Mouse (Mus musculus): ENCODE results near the gene Dnaic2. TPM values are rescaled to one million over a fixed set of nuclear protein-coding genes. Genes with fewer than 3 reads are reported as not detected.

Gene Dnaic2
- total RNA-seq, 2 experiments from 2014 or later = 0.91 to 2.1 TPM

GRCm38 (mm10) chr11:114792931-114793494 lies 65.8 kb downstream of the Dnaic2 start:
- intact Hi-C loops (cut with DNase I) = loop anchor here (10.0 kb wide), 1 partner anchor 118 kb away; the partner anchor contains the start of gene Ttyh2
- peak in 1 of 2 experiments; percentile 18 for DNase-seq (ENCODE audit: low spot score in 2 of 2)

GRCm38 (mm10) chr11:114793868-114794545 lies 66.8 kb downstream of the Dnaic2 start:
- intact Hi-C loops (cut with DNase I) = loop anchor here (2.0 to 10.0 kb wide), 2 partner anchors 29 to 119 kb away; partner anchors contain the start of gene Ttyh2
- DNase-seq (ENCODE audit: low spot score in 2 of 2) = no peak

DNA sequence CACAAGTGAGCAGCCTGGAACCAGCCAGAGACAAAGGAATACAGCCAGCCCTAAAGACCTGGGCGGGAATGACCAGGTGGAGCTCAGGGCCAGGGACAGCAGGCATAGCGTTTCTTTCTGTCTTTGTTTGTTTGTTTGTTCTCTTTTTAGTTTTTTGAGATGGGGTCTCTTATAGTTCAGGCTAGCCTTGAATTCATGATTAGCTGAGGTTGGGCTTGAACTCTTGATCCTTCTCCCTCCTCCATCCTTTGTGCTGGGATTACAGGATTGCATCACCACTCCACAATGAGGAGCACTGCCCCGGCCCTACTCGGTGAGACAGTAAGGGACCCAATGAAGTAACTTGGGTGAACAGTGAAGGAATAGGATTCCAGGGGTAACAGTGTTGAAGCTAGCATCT lies 67.5 kb downstream of the Dnaic2 start:
- intact Hi-C loops (cut with DNase I) = loop anchor here (2.0 to 10.0 kb wide), 2 partner anchors 28 to 120 kb away; partner anchors contain the start of gene Ttyh2
- no peak for DNase-seq (ENCODE audit: low spot score in 2 of 2)

DNA sequence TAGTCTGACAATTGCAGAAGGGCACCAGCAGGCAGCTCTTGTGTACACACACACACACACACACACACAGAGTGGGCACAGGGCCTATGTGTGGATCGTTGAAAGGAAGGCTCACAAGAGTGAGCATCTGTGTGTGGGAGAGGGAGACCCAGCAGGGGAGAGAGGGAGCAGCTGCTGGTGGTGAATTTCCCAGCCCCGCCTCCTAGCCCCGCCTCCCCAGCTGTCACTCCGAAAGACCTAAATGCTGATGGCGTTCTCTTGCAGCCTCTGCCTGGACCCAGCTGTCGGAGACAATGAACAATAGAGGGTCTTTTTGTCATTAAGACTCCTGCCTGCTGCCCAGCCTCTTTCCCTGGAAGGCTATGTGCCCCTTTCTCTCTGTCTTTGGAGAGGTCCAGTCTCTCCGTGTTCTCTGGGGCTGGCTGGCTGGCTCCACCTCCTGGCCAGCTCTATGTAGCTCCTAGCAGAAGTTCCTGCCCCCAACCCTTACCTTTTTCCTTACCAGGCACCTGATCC lies 68.1 kb downstream of the Dnaic2 start:
- peak; percentile 89 to 91 for DNase-seq (ENCODE audit: low spot score in 2 of 2)
- intact Hi-C loops (cut with DNase I) = loop anchor here (2.0 to 10.0 kb wide), 2 partner anchors 28 to 120 kb away; partner anchors contain the start of gene Ttyh2

- peak; percentile 32 to 46 for DNase-seq (ENCODE audit: low spot score in 2 of 2)
- intact Hi-C loops (cut with DNase I) = loop anchor here (2.0 to 10.0 kb wide), 2 partner anchors 27 to 121 kb away; partner anchors contain the start of gene Ttyh2
Observed at GRCm38 (mm10) chr11:114795848-114796322, 68.7 kb downstream of the Dnaic2 start, which contains the start of gene Btbd17. Gene Btbd17 (minus strand): TSS chr11:114795945.

DNA sequence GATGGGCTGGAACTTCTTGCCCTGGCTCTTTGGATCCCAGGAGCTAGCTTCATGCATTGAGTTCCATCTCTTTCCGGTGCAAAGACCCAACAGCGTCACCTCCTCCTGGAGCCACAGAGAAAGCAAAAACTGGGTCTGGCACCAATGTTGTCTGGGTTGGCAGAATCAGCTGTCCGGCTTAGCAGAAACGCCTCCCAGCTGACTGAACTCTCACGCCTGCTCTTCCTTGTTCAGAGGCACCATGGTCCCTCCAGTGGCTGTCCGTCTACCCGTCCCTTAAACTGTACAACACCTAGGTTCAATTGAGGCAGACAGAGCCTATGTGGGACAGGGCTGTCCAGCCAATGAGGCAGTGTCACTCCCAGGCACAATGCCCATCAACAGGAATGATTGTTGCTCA lies 70.0 kb downstream of the Dnaic2 start:
- DNase-seq (ENCODE audit: low spot score in 2 of 2) = no peak
- intact Hi-C loops (cut with DNase I) = loop anchor here (10.0 kb wide), 1 partner anchor 122 kb away; the partner anchor contains the start of gene Ttyh2

DNA sequence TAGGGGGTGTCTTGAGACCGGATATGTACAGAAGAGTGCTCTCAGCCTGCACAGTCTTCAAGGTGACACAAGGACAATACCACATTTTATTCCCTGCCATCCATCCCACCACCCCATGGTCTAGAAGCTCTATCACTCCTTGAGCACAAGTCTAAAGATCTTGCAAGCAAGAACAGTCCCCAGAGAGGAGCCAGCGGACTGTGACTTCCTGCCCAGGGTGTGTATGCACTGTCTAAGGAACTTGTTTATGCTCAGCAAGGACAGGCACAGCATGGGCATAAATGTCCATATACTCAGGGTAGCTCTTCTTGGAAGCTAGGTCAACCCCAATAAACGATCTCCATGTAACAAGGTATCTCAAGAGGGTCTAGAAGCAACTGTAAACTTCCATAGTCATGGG lies 70.8 kb downstream of the Dnaic2 start:
- no peak for DNase-seq (ENCODE audit: low spot score in 2 of 2)
- intact Hi-C loops (cut with DNase I) = loop anchor here (10.0 kb wide), 1 partner anchor 123 kb away; the partner anchor contains the start of gene Ttyh2

DNA sequence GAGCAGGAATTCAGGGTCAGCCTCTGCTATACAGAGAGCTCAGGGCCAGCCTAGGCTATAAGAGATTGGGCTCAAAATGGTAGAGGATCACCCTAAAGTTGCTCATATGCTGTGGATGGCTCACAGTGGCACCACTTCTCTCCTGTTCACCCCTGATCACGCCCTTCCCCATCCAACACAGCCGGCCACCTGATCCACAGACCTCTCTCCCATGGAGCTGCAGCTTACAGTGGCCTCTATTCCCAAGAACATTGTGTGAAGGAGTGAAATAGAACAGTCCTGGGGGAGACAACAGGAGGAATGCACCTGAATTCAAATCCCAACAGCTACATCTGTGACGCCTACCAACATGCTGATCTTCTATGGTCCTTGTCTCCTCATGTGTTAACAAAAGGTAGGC lies 71.4 kb downstream of the Dnaic2 start, which contains the start of gene Gpr142:
Gene Gpr142 (plus strand): TSS at position 301 of the 400 bp plus-strand sequence.
- intact Hi-C loops (cut with DNase I) = loop anchor here (10.0 kb wide), 1 partner anchor 124 kb away; the partner anchor contains the start of gene Ttyh2
- DNase-seq (ENCODE audit: low spot score in 2 of 2) = no peak

- intact Hi-C loops (cut with DNase I) = no loop called here
- DNase-seq (ENCODE audit: low spot score in 2 of 2) = no peak
Observed at GRCm38 (mm10) chr11:114801906-114802305, 74.7 kb downstream of the Dnaic2 start.

GRCm38 (mm10) chr11:114802540-114803267 lies 75.5 kb downstream of the Dnaic2 start:
- DNase-seq (ENCODE audit: low spot score in 2 of 2) = no peak
- intact Hi-C loops (cut with DNase I) = no loop called here

DNA sequence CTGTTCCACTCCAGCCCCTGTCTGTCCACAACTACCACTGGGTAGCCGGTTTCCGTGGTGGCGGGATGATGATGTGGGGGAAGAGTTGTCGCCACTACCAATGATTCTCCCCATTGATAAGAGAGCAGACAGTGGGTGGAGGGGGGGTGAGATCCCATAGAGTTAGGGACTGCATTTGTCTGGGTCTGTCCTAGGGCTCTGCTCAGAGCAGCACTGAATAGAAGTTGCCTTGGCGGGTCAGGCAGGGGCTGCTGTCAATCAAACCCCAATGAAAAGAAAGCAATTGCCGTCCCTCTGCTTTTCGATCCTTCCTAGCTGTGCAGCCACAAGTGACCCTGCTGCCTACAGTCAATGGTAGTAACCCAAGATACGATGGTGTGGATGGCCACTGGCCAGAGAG lies 76.8 kb downstream of the Dnaic2 start:
- DNase-seq (ENCODE audit: low spot score in 2 of 2) = no peak
- intact Hi-C loops (cut with DNase I) = no loop called here

DNA sequence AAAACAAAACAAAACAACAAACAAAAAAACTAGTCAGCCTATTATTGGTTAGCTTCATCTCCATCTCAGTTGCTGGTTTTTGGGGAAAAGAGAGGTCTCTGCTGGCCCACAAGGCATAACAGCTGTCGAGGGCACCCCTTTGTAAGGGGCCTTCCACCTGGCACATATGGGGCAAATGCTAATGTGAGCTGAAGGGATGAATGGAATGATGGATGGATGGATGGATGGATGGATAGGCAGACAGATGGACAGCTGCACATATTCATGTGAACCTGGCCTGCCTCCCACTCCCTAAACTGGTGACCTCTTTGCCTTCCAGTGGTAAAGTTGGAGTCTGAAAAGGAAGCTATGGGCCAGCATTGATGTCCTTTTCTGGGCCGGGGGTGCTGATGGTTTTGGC lies 79.8 kb downstream of the Dnaic2 start:
- intact Hi-C loops (cut with DNase I) = no loop called here
- DNase-seq (ENCODE audit: low spot score in 2 of 2) = no peak

Other genes starting within 250 kb of the Dnaic2 start
- 100 to 1,000 TPM; 750 to 833 TPM for gene Rpl38, start 58.9 kb upstream of the Dnaic2 start, total RNA-seq (2021)
- gene Ttyh2, start 52.0 kb upstream of the Dnaic2 start, total RNA-seq (2021) = 10 to 100 TPM; 20.8 to 31.0 TPM
- gene Kif19a, start 38.0 kb downstream of the Dnaic2 start, total RNA-seq (2021) = 1 to 10 TPM; 4.5 to 4.8 TPM
- gene Btbd17, start 68.5 kb downstream of the Dnaic2 start, total RNA-seq (2021) = 10 to 100 TPM; 29.1 to 35.8 TPM
- not detected for gene Gpr142, start 71.5 kb downstream of the Dnaic2 start, total RNA-seq (2021)
- 1 to 10 TPM; 4.7 to 8.0 TPM for gene Gprc5c, start 123.7 kb downstream of the Dnaic2 start, total RNA-seq (2021)
- under 1 TPM; 0.42 to 0.61 TPM for gene Cd300a, start 162.6 kb downstream of the Dnaic2 start, total RNA-seq (2021)
- gene Cd300lb, start 207.0 kb downstream of the Dnaic2 start, total RNA-seq (2021) = not detected
- not detected for gene Cd300c, start 241.7 kb downstream of the Dnaic2 start, total RNA-seq (2021)